Mouse (Mus musculus): Measurements from ENCODE around the gene Inpp1. TPM values are rescaled to one million over a fixed set of nuclear protein-coding genes. Genes with fewer than 3 reads are reported as not detected.

Gene Inpp1
- 43.4 TPM for polyA plus RNA-seq (2014; fragmentation: Illumina TruSeq; extraction: RNeasy Lipid Tissue Mini Kit (QIAGEN cat#74804); ENCODE audit: low read depth, low replicate concordance)

DNA sequence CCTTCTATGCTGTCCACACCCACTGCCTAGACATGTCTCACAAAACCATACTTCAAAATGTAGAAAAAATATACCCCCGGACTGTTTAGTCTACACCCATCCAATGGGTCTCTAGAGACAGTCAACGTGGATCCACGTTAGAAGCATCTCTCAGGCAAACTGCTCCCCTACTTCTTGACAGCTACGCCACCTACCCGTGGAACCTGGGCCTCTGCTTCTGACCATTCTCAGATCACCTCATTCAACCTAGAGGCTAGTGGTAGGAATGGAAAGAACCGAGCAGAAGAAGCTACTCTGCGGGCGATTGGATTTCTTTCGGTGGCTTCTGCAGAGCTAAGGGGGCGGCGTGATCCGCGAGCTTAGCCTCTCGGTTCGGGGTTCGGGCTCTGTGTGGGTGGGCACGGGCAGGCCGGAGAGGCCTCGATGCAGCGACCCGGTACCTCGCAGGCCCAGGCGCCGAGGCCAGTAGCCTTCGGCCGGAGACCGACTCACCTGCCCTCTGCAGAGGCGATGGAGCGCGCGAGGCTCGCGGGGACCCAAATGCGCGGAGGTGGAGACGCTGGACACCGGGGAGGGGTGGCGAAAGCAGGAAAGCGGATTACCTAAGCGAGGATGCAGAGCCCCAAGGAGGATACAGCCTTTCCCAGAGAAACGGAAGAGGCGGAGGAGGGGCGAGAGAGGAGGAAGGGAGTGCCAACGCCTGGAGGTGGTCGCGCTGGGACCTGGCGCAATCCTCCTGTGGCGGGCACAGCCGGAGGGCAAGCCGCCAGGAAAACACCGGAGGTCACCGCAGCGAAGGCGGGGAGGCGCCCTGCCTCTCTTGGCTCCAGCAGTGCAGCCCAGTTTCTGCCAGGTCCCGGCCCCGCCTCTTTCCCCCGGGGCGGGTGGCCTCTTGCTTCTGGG, at the start of gene Inpp1:
Gene Inpp1, minus strand, starts transcription at position 779 of the 903 bp plus-strand sequence.

DNA sequence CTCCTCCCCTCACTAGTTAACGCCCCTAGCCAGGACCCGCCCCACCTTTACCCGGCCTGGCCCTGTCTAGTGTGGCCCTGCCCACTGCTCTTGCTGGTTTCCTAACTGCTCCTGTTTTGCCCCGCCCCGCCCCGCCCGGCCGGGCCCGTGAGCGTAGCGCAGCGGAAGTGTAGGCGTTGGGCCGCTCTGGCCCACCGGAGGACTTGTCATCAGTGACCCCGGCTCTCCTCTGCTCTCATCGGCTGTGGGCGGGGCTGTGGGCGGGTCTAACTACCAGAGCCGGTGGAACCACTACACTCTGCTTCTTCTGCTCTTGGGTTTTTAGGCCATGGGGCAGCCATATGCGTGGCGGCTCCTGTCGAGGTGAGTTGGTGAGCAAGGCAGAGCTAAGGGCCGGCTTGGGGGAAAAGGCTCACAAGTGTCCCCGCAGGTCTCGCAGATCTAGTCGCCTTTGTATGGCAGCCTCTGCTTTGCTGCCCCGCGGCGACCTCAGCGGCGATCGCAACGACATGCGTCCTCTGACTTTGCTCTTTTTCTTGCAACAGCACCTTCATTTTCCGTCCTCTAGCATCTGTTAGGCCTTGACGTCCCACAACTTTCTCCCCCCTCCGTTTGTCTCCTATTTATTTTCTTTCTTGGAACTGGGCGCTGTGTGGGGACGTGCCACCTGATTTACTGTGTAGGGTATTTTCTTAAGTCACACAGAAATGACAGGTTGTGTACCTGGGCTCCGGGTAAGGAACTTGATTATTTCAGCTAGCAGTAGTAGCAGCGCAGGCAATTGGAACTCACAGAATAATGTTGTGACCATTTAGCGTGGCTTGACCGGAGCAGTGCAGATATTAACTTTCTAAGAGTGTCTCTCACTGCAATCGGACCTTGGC, 27.5 kb upstream of the Inpp1 start, which contains the start of gene Hibch:
Gene Hibch, plus strand, starts transcription at position 148 of the 884 bp plus-strand sequence.

Other genes starting within 250 kb of the Inpp1 start
- gene Nemp2, start 187.0 kb downstream of the Inpp1 start, polyA plus RNA-seq (2014; fragmentation: Illumina TruSeq; extraction: RNeasy Lipid Tissue Mini Kit (QIAGEN cat#74804); ENCODE audit: low read depth, low replicate concordance): 19.2 TPM
- gene Mfsd6, start 90.2 kb downstream of the Inpp1 start, polyA plus RNA-seq (2014; fragmentation: Illumina TruSeq; extraction: RNeasy Lipid Tissue Mini Kit (QIAGEN cat#74804); ENCODE audit: low read depth, low replicate concordance): 6.5 TPM
- 20.5 TPM for gene Hibch, start 27.2 kb upstream of the Inpp1 start, polyA plus RNA-seq (2014; fragmentation: Illumina TruSeq; extraction: RNeasy Lipid Tissue Mini Kit (QIAGEN cat#74804); ENCODE audit: low read depth, low replicate concordance)
- gene 1700019D03Rik, start 202.5 kb upstream of the Inpp1 start, polyA plus RNA-seq (2014; fragmentation: Illumina TruSeq; extraction: RNeasy Lipid Tissue Mini Kit (QIAGEN cat#74804); ENCODE audit: low read depth, low replicate concordance): 251 TPM
- 0.10 TPM for gene Mstn, start 244.0 kb upstream of the Inpp1 start, polyA plus RNA-seq (2014; fragmentation: Illumina TruSeq; extraction: RNeasy Lipid Tissue Mini Kit (QIAGEN cat#74804); ENCODE audit: low read depth, low replicate concordance)

Data from testis, adult 10 weeks (tissue).